Mouse (Mus musculus) liver, embryonic 11.5 days (tissue): Measurements from ENCODE around the gene Abcc5. TPM values are rescaled to one million over a fixed set of nuclear protein-coding genes. Genes with fewer than 3 reads are reported as not detected.

Experiments used
- ATAC-seq: fragments of 200-750 bp; cut with Nextera tagmentation; replicated peaks from 2 replicates; pipeline ENCODE4 v1.8.0; 2017; ENCODE audit warnings: moderate number of reproducible peaks, mild to moderate bottlenecking, moderate TSS enrichment, moderate library complexity; ENCODE audit not compliant: low FRiP score
- DNase-seq: peaks from one replicate; pipeline ENCODE4 v3.0.0-alpha.2; 2017; ENCODE audit warnings: low spot score
- H3K27ac ChIP-seq: fragments of 300-500 bp; sonication (generic); 2 replicates; pipeline ENCODE4 v1.5.1; 2014; ENCODE audit warnings: mild to moderate bottlenecking, low read depth, low read length, control low read depth
- H3K27me3 ChIP-seq: fragments of 300-500 bp; sonication (generic); replicated peaks from 2 replicates; pipeline ENCODE4 v1.6.1; 2014; ENCODE audit warnings: low read length, mixed read lengths; ENCODE audit not compliant: control insufficient read depth, insufficient read depth
- H3K36me3 ChIP-seq: fragments of 300-500 bp; sonication (generic); 2 replicates; pipeline ENCODE4 v1.6.1; 2014; ENCODE audit warnings: mild to moderate bottlenecking, low read length, moderate library complexity, mixed read lengths; ENCODE audit not compliant: control insufficient read depth, insufficient read depth
- H3K4me1 ChIP-seq: fragments of 300-500 bp; sonication (generic); replicated peaks from 2 replicates; pipeline ENCODE4 v1.6.1; 2014; ENCODE audit warnings: low read length, mixed read lengths; ENCODE audit not compliant: control insufficient read depth, insufficient read depth
- H3K4me2 ChIP-seq: fragments of 300-500 bp; sonication (generic); 2 replicates; pipeline ENCODE4 v1.6.1; 2014; ENCODE audit warnings: mild to moderate bottlenecking, control low read depth, moderate library complexity
- H3K4me3 ChIP-seq: fragments of 300-500 bp; sonication (generic); 2 replicates; pipeline ENCODE4 v1.5.1; 2014; ENCODE audit warnings: low read depth, low read length, control low read depth
- H3K9ac ChIP-seq: fragments of 300-500 bp; sonication (generic); 2 replicates; pipeline ENCODE4 v1.6.1; 2014; ENCODE audit warnings: low read depth, low read length, control low read depth
- H3K9me3 ChIP-seq: fragments of 300-500 bp; sonication (generic); 2 replicates; pipeline ENCODE4 v1.6.1; 2016; ENCODE audit warnings: low read length, inconsistent platforms, mixed read lengths; ENCODE audit not compliant: control insufficient read depth
- WGBS: fragments of 180-500 bp; shearing (Covaris S2); extraction: QIAGEN DNeasy Blood & Tissue Kit; methylation state at CpG from one replicate; pipeline ENCODE4 v1.1.7; 2014; 5-methylcytosine and 5-hydroxymethylcytosine counted together
- polyA plus RNA-seq: library from polyadenylated mRNA; unstranded; fragments of >200 nt; fragmentation: Nextera tagmentation; extraction: Ambion mirVana; gene quantifications from 2 replicates; pipeline ENCODE4 v1.2.1, GENCODE M21; 2014

Gene Abcc5
- polyA plus RNA-seq, 1 experiment from 2014 or later = 43.6 TPM

GRCm38 (mm10) chr16:20359643-20360295 lies 66.4 kb downstream of the Abcc5 start:
- WGBS = 88% methylated on average over 9 of the region's 9 CpGs

GRCm38 (mm10) chr16:20357837-20358236 lies 68.4 kb downstream of the Abcc5 start:
- ATAC-seq (no peak), DNase-seq (no peak)
- Histone ChIP-seq H3K9ac (no peak overlapping the region), H3K4me3 (no peak overlapping the region), H3K27ac (no peak overlapping the region), H3K36me3 (peaks cover 27% of the 10 kb centered on the region; the same call in 1 of the 2 replicates), H3K27me3 (no peaks in the 10 kb centered on the region), H3K9me3 (no peaks in the 10 kb centered on the region), H3K4me1 (no peaks in the 10 kb centered on the region), H3K4me2 (no peak overlapping the region)
- WGBS = 81% methylated on average over 5 of the region's 5 CpGs

More at GRCm38 (mm10) chr16:20359643-20360295, 66.4 kb downstream of the Abcc5 start:
- Histone ChIP-seq H3K27me3 (no peaks in the 10 kb centered on the region), H3K27ac (no peak overlapping the region), H3K36me3 (peaks cover 38% of the 10 kb centered on the region; the same call in 1 of the 2 replicates), H3K4me2 (no peak overlapping the region), H3K9ac (no peak overlapping the region), H3K4me1 (no peaks in the 10 kb centered on the region), H3K9me3 (no peaks in the 10 kb centered on the region), H3K4me3 (no peak overlapping the region)
- DNase-seq = no peak
- no peak for ATAC-seq

GRCm38 (mm10) chr16:20354762-20355161 lies 71.4 kb downstream of the Abcc5 start:
- Histone ChIP-seq H3K4me3 (no peak overlapping the region), H3K36me3 (peaks cover 23% of the 10 kb centered on the region; the same call in 1 of the 2 replicates), H3K9me3 (no peaks in the 10 kb centered on the region), H3K9ac (no peak overlapping the region), H3K4me2 (no peak overlapping the region), H3K27ac (no peak overlapping the region), H3K4me1 (no peaks in the 10 kb centered on the region), H3K27me3 (no peaks in the 10 kb centered on the region)
- WGBS = 82% methylated on average over 2 of the region's 2 CpGs
- DNase-seq = no peak
- no peak for ATAC-seq

GRCm38 (mm10) chr16:20354011-20354410 lies 72.2 kb downstream of the Abcc5 start:
- Histone ChIP-seq H3K4me1 (no peaks in the 10 kb centered on the region), H3K27me3 (no peaks in the 10 kb centered on the region), H3K4me3 (no peak overlapping the region), H3K4me2 (no peak overlapping the region), H3K27ac (no peak overlapping the region), H3K9ac (no peak overlapping the region), H3K9me3 (no peaks in the 10 kb centered on the region), H3K36me3 (peaks cover 23% of the 10 kb centered on the region; the same call in 1 of the 2 replicates)
- ATAC-seq (no peak), DNase-seq (no peak)
- 97% methylated on average over 1 of the region's 1 CpGs for WGBS

- Histone ChIP-seq H3K4me2 (no peak overlapping the region), H3K36me3 (peaks cover 7% of the 10 kb centered on the region), H3K9ac (no peak overlapping the region), H3K4me1 (no peaks in the 10 kb centered on the region), H3K27me3 (no peaks in the 10 kb centered on the region), H3K9me3 (no peaks in the 10 kb centered on the region), H3K4me3 (no peak overlapping the region), H3K27ac (no peak overlapping the region)
- 75% methylated on average over 1 of the region's 1 CpGs for WGBS
- ATAC-seq (no peak), DNase-seq (no peak)
Measured at GRCm38 (mm10) chr16:20345464-20345863, 80.7 kb downstream of the Abcc5 start.

GRCm38 (mm10) chr16:20338616-20339015 lies 87.6 kb downstream of the Abcc5 start:
- Histone ChIP-seq H3K9me3 (no peaks in the 10 kb centered on the region), H3K9ac (no peak overlapping the region), H3K27me3 (no peaks in the 10 kb centered on the region), H3K4me3 (no peak overlapping the region), H3K4me2 (no peak overlapping the region), H3K36me3 (peaks cover 17% of the 10 kb centered on the region; the same call in 1 of the 2 replicates), H3K27ac (no peak overlapping the region), H3K4me1 (no peaks in the 10 kb centered on the region)
- DNase-seq (no peak), ATAC-seq (no peak)
- 96% methylated on average over 3 of the region's 3 CpGs for WGBS

GRCm38 (mm10) chr16:20334918-20335317 lies 91.3 kb downstream of the Abcc5 start:
- ATAC-seq = no peak
- Histone ChIP-seq H3K36me3 (peaks cover 18% of the 10 kb centered on the region; the same call in 1 of the 2 replicates), H3K4me1 (no peaks in the 10 kb centered on the region), H3K4me2 (no peak overlapping the region), H3K27me3 (no peaks in the 10 kb centered on the region), H3K9ac (no peak overlapping the region), H3K9me3 (no peaks in the 10 kb centered on the region), H3K27ac (no peak overlapping the region), H3K4me3 (no peak overlapping the region)
- no peak for DNase-seq
- 94% methylated on average over 8 of the region's 8 CpGs for WGBS

GRCm38 (mm10) chr16:20328306-20328705 lies 97.9 kb downstream of the Abcc5 start:
- Histone ChIP-seq H3K4me1 (no peaks in the 10 kb centered on the region), H3K9me3 (no peaks in the 10 kb centered on the region), H3K27ac (no peak overlapping the region), H3K4me2 (no peak overlapping the region), H3K36me3 (peaks cover 7% of the 10 kb centered on the region; the same call in 1 of the 2 replicates), H3K27me3 (no peaks in the 10 kb centered on the region), H3K9ac (no peak overlapping the region), H3K4me3 (no peak overlapping the region)
- 86% methylated on average over 5 of the region's 5 CpGs for WGBS
- DNase-seq (no peak), ATAC-seq (no peak)

GRCm38 (mm10) chr16:20325286-20325685 lies 100.9 kb downstream of the Abcc5 start, which contains the start of gene Cyp2ab1:
Cyp2ab1 (minus strand) TSS chr16:20325404.
- 58% methylated on average over 5 of the region's 5 CpGs for WGBS
- H3K4me1 ChIP-seq = no peaks in the 10 kb centered on the region
- no peak for ATAC-seq
- H3K27me3 ChIP-seq = no peaks in the 10 kb centered on the region
- H3K9me3 ChIP-seq = no peaks in the 10 kb centered on the region
- no peak for DNase-seq
- H3K36me3 ChIP-seq = 0 out of 2 replicates have a peak, but pooled peaks cover 3% of the 10 kb centered on the region
- H3K4me2 ChIP-seq = no peak within 1 kb of the TSS
- H3K27ac ChIP-seq = no peak within 1 kb of the TSS
- no peak within 1 kb of the TSS for H3K9ac ChIP-seq
- no peak within 1 kb of the TSS for H3K4me3 ChIP-seq
